Mouse (Mus musculus) retina, embryonic 14.5 days (tissue): ENCODE data around the gene Peg10.
"Not testable (repeated sequence)": the region's sequence is repeated elsewhere in the genome, so short reads cannot be mapped to it uniquely, and the experiment has no call there.

Experiments used
- DNase-seq: peaks from one replicate; pipeline ENCODE4 v3.0.0-alpha.2; 2015; ENCODE audit warnings: low spot score

The Peg10 gene

GRCm38 (mm10) chr6:4749091-4749490 is 2.0 kb downstream of the Peg10 start:
- DNase-seq: peak; percentile 90

DNA sequence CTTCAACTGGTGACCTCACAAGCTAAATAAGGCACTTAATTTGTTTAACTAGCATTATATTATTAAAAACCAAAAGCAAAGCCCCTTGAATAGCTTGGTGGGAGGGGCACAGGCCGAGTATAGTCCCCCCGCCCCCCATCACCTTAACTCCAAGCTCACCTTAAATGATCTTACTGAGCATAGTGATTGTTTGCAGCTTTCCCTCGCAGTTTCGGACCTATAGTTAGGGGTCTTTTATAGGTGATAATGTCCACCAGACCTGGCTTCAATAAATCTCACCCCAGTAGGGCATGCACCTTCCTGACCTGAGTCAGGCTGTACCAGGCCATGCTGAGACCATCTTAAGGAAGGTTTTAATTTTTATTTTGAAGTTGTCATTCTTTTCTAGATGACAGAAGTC is 4.2 kb downstream of the Peg10 start:
- no peak for DNase-seq

DNA sequence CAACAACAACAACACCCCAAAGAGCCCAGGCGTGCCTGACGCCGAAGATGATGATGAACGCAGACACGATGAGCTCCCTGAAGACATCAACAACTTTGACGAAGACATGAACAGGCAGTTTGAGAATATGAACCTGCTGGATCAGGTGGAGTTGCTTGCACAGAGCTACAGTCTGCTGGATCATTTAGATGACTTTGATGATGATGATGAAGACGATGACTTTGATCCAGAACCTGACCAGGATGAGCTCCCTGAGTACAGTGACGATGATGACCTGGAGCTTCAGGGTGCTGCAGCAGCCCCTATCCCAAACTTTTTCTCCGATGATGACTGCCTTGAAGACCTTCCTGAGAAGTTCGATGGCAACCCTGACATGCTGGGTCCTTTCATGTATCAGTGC is 7.2 kb downstream of the Peg10 start:
- no peak for DNase-seq

DNA sequence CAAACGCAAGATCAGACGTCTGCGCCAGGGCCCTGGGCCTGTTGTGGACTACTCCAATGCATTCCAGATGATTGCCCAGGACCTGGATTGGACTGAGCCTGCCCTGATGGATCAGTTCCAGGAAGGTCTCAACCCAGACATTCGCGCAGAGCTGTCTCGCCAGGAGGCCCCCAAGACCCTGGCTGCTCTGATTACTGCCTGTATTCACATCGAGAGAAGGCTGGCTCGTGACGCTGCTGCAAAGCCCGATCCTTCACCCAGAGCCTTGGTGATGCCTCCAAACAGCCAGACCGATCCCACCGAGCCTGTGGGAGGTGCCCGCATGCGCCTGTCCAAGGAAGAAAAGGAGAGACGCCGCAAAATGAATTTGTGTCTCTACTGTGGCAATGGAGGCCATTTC is 7.8 kb downstream of the Peg10 start:
- no peak for DNase-seq

DNA sequence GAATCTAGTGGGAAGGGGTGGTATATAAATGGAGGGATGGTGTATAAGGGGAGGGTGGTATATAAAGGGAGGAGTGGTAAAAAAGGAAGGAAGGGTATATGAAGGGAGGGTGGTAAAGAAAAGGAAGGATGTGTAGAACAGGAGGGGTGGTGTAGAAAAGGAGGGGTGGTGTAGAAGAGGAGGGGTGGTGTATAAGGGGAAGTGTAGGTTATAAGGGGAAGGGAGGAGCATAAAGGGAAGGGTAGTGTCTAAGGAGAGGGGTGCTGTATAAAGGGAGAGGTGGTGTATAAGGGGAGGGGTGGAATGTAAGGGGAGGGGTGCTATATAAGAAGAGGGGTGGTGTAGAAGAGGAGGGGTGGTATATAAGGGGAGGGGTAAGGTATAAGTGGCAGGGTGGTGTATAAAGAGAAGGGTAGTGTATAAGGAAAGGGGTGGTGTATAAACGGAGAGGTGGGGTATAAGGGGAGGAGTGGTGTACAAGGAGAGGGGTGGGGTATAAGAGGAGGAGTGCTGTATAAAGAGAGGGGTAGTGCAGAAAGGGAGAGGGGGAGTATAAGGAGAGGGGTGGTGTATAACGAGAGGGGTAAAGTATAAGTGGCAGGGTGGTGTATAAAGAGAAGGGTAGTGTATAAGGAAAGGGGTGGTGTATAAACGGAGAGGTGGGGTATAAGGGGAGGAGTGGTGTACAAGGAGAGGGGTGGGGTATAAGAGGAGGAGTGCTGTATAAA is 14.5 kb downstream of the Peg10 start:
- DNase-seq: not testable (repeated sequence)

- no peak for DNase-seq
These were observed 15.1 kb downstream of the Peg10 start for GRCm38 (mm10) chr6:4762252-4762651.

- no peak for DNase-seq
These were observed 49.2 kb downstream of the Peg10 start for GRCm38 (mm10) chr6:4796281-4796680.

DNA sequence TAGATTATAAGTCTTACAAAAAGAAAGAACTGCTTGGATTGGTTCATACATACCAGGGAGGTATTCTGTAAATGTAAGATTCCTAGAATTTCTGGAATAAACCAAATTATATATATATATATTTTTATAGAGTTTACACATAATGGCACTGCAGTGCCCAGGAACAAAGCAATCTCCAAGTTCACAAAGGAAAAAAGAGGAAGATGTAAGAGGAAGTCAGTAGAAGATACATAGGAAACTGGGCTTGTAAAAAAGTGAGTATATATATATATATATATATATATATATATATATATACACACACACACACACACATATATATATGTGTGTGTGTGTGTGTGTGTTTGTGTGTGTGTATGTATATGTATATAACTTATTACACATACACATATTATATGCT is 50.2 kb downstream of the Peg10 start:
- not testable (repeated sequence) for DNase-seq

DNA sequence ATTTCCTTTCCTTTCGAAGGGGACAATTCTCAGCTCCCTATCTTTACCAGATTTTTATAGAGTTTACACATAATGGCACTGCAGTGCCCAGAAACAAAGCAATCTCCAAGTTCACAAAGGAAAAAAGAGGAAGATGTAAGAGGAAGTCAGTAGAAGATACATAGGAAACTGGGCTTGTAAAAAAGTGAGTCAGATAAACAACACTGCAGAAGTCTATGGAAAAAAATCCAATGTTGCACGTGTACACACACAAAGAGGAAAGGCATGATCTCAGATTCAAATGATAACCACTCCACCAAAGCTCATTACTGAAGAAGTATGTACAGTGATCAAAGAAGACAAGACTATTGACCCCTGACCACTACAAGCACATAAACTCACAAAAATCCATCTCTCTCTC is 51.3 kb downstream of the Peg10 start:
- DNase-seq: no peak

- DNase-seq: no peak
These were observed 52.3 kb downstream of the Peg10 start for GRCm38 (mm10) chr6:4799359-4799758.

GRCm38 (mm10) chr6:4806981-4807380 is 59.9 kb downstream of the Peg10 start:
- peak; percentile 9 for DNase-seq
